Mouse (Mus musculus) MEL (cell line): ENCODE results near the gene Snapc2. TPM values are rescaled to one million over a fixed set of nuclear protein-coding genes. Genes with fewer than 3 reads are reported as not detected.

ENCODE experiments used
- DNase-seq: peaks from one replicate; pipeline ENCODE4 v3.0.0; 2011; ENCODE audit warnings: low read depth, low spot score
- H3K27ac ChIP-seq: 2 replicates; pipeline ENCODE4 v1.5.1; 2012; ENCODE audit warnings: low read depth, mild to moderate bottlenecking, control low read depth, low read length, moderate library complexity; ENCODE audit not compliant: control insufficient read depth
- H3K27me3 ChIP-seq, 2 experiments: fragments of 150-350 bp in 1 of 2; sonication (generic) in 1 of 2; 2 replicates each; pipeline ENCODE4 v1.6.1; 2012; ENCODE audit warnings: low read length in 2 of 2, mild to moderate bottlenecking in 2 of 2, improper control_type of control experiment in 1 of 2, moderate library complexity in 1 of 2; ENCODE audit not compliant: insufficient read depth in 2 of 2, control insufficient read depth in 1 of 2
- H3K36me3 ChIP-seq, 2 experiments: 2 replicates each; pipeline ENCODE4 v1.6.1; 2012 to 2014; ENCODE audit warnings: low read length in 2 of 2, improper control_type of control experiment in 1 of 2, inconsistent platforms in 1 of 2, mild to moderate bottlenecking in 1 of 2; ENCODE audit not compliant: insufficient read depth in 2 of 2, control insufficient read depth in 1 of 2
- H3K4me1 ChIP-seq, 2 experiments: fragments of 150-350 bp in 1 of 2; sonication (generic) in 1 of 2; 2 replicates each; pipeline ENCODE4 v1.6.1; 2012; ENCODE audit warnings: low read length in 2 of 2, improper control_type of control experiment in 1 of 2, mild to moderate bottlenecking in 1 of 2; ENCODE audit not compliant: insufficient read depth in 2 of 2, control insufficient read depth in 1 of 2
- H3K4me3 ChIP-seq, 2 experiments: fragments of 150-350 bp in 1 of 2; sonication (generic) in 1 of 2; 2 replicates each; pipeline ENCODE4 v1.5.1; 2012; ENCODE audit warnings: low read depth in 2 of 2, low read length in 2 of 2, mild to moderate bottlenecking in 2 of 2, moderate library complexity in 2 of 2, control low read depth in 1 of 2, improper control_type of control experiment in 1 of 2; ENCODE audit not compliant: control insufficient read depth in 1 of 2, insufficient read depth in 1 of 2
- H3K79me2 ChIP-seq: 2 replicates; pipeline ENCODE4 v1.6.1; 2012; ENCODE audit warnings: mild to moderate bottlenecking, low read length, moderate library complexity; ENCODE audit not compliant: control insufficient read depth, poor library complexity, insufficient read depth
- H3K9ac ChIP-seq: 2 replicates; pipeline ENCODE4 v1.6.1; 2012; ENCODE audit warnings: low read depth, mild to moderate bottlenecking, control low read depth, low read length, moderate library complexity; ENCODE audit not compliant: control insufficient read depth, poor library complexity, severe bottlenecking
- H3K9me3 ChIP-seq: fragments of 150-350 bp; sonication (generic); replicated peaks from 2 replicates; pipeline ENCODE4 v1.6.1; 2012; ENCODE audit warnings: mild to moderate bottlenecking, low read length, improper control_type of control experiment, moderate library complexity; ENCODE audit not compliant: insufficient read depth
- BHLHE40 ChIP-seq: IDR thresholded peaks from 2 replicates; pipeline ENCODE4 v1.6.1; 2012; ENCODE audit warnings: low read depth, mild to moderate bottlenecking, inconsistent platforms, low read length, improper control_type of control experiment, borderline replicate concordance
- CHD1 ChIP-seq: IDR thresholded peaks from 2 replicates; pipeline ENCODE4 v1.6.1; 2012; ENCODE audit warnings: low read depth, mild to moderate bottlenecking, inconsistent platforms, low read length, improper control_type of control experiment
- CTCF ChIP-seq, 3 experiments: IDR thresholded peaks in 2 of 3; conservative IDR thresholded peaks in 1 of 3; 2 replicates each; pipeline ENCODE4 v1.5.1; 2011 to 2012; ENCODE audit warnings: low read length in 3 of 3, low read depth in 2 of 3, mild to moderate bottlenecking in 2 of 3, improper control_type of control experiment in 1 of 3, inconsistent platforms in 1 of 3, mixed read lengths in 1 of 3, moderate library complexity in 1 of 3; ENCODE audit not compliant: control insufficient read depth in 1 of 3, insufficient read depth in 1 of 3, poor library complexity in 1 of 3, severe bottlenecking in 1 of 3
- E2F4 ChIP-seq: IDR thresholded peaks from 2 replicates; pipeline ENCODE4 v1.6.1; 2011; ENCODE audit warnings: low read depth, low read length, improper control_type of control experiment, borderline replicate concordance
- EP300 ChIP-seq, 2 experiments: IDR thresholded peaks; 2 replicates each; pipeline ENCODE4 v1.6.1; 2011; ENCODE audit warnings: improper control_type of control experiment in 2 of 2, low read length in 2 of 2, low read depth in 1 of 2, mild to moderate bottlenecking in 1 of 2
- GATA1 ChIP-seq: IDR thresholded peaks from 2 replicates; pipeline ENCODE4 v1.6.1; 2011; ENCODE audit warnings: low read depth, low read length, improper control_type of control experiment
- HCFC1 ChIP-seq: IDR thresholded peaks from 2 replicates; pipeline ENCODE4 v1.6.1; 2012; ENCODE audit warnings: low read depth, mild to moderate bottlenecking, inconsistent platforms, low read length, improper control_type of control experiment, moderate library complexity
- JUND ChIP-seq: IDR thresholded peaks from 2 replicates; pipeline ENCODE4 v1.6.1; 2011; ENCODE audit warnings: low read depth, mild to moderate bottlenecking, improper control_type of control experiment, low read length
- KAT2A ChIP-seq: conservative IDR thresholded peaks from 2 replicates; pipeline ENCODE4 v1.6.1; 2012; ENCODE audit warnings: low read depth, low read length, improper control_type of control experiment, inconsistent platforms
- MAX ChIP-seq: IDR thresholded peaks from 2 replicates; pipeline ENCODE4 v1.6.1; 2011; ENCODE audit warnings: low read length, improper control_type of control experiment
- MAZ ChIP-seq: IDR thresholded peaks from 2 replicates; pipeline ENCODE4 v1.6.1; 2012; ENCODE audit warnings: low read depth, mild to moderate bottlenecking, inconsistent platforms, low read length, improper control_type of control experiment
- MEF2A ChIP-seq: IDR thresholded peaks from 2 replicates; pipeline ENCODE4 v1.6.1; 2014; ENCODE audit warnings: low read depth, mild to moderate bottlenecking, inconsistent platforms, low read length, improper control_type of control experiment; ENCODE audit not compliant: poor library complexity, insufficient replicate concordance, severe bottlenecking; ENCODE audit errors: extremely low read depth
- MXI1 ChIP-seq: IDR thresholded peaks from 2 replicates; pipeline ENCODE4 v1.6.1; 2011; ENCODE audit warnings: mild to moderate bottlenecking, low read depth, low read length, improper control_type of control experiment
- MYB ChIP-seq: IDR thresholded peaks from 2 replicates; pipeline ENCODE4 v1.6.1; 2011; ENCODE audit warnings: mild to moderate bottlenecking, low read depth, low read length, improper control_type of control experiment
- NELFE ChIP-seq: IDR thresholded peaks from 2 replicates; pipeline ENCODE4 v1.6.1; 2011; ENCODE audit warnings: low read depth, low read length, improper control_type of control experiment
- NRF1 ChIP-seq: IDR thresholded peaks from 2 replicates; pipeline ENCODE4 v1.6.1; 2014; ENCODE audit warnings: low read depth, mild to moderate bottlenecking, inconsistent platforms, low read length, improper control_type of control experiment, moderate library complexity; ENCODE audit not compliant: poor library complexity, insufficient read depth, severe bottlenecking
- POLR2AphosphoS2 ChIP-seq: IDR thresholded peaks from 2 replicates; pipeline ENCODE4 v1.6.1; 2011; ENCODE audit warnings: low read length, improper control_type of control experiment
- POLR2AphosphoS5 ChIP-seq: IDR thresholded peaks from 2 replicates; pipeline ENCODE4 v1.6.1; 2012; ENCODE audit warnings: low read depth, borderline replicate concordance, mild to moderate bottlenecking, inconsistent platforms, low read length, moderate library complexity, mixed read lengths
- RCOR1 ChIP-seq: IDR thresholded peaks from 2 replicates; pipeline ENCODE4 v1.6.1; 2012; ENCODE audit warnings: low read depth, mild to moderate bottlenecking, inconsistent platforms, low read length, improper control_type of control experiment
- TAL1 ChIP-seq: IDR thresholded peaks from 2 replicates; pipeline ENCODE4 v1.6.1; 2012; ENCODE audit warnings: mild to moderate bottlenecking, inconsistent platforms, low read length, moderate library complexity, mixed read lengths
- TCF12 ChIP-seq: IDR thresholded peaks from 2 replicates; pipeline ENCODE4 v1.6.1; 2014; ENCODE audit warnings: low read depth, mild to moderate bottlenecking, inconsistent platforms, low read length, improper control_type of control experiment, moderate library complexity
- USF1 ChIP-seq: IDR thresholded peaks from 2 replicates; pipeline ENCODE4 v1.6.1; 2014; ENCODE audit warnings: low read depth, mild to moderate bottlenecking, inconsistent platforms, low read length, improper control_type of control experiment, moderate library complexity
- USF2 ChIP-seq, 2 experiments: IDR thresholded peaks; 2 replicates each; pipeline ENCODE4 v1.6.1; 2011 to 2012; ENCODE audit warnings: improper control_type of control experiment in 2 of 2, low read length in 2 of 2, borderline replicate concordance in 1 of 2, inconsistent platforms in 1 of 2, low read depth in 1 of 2, mild to moderate bottlenecking in 1 of 2; ENCODE audit not compliant: insufficient read depth in 1 of 2
- ZC3H11A ChIP-seq: IDR thresholded peaks from 2 replicates; pipeline ENCODE4 v1.6.1; 2012; ENCODE audit warnings: low read depth, mild to moderate bottlenecking, inconsistent platforms, low read length, improper control_type of control experiment
- ZKSCAN1 ChIP-seq: IDR thresholded peaks from 2 replicates; pipeline ENCODE4 v1.6.1; 2012; ENCODE audit warnings: low read depth, mild to moderate bottlenecking, inconsistent platforms, low read length, improper control_type of control experiment, moderate library complexity
- ZMIZ1 ChIP-seq: IDR thresholded peaks from 2 replicates; pipeline ENCODE4 v1.6.1; 2012; ENCODE audit warnings: low read depth, mild to moderate bottlenecking, inconsistent platforms, low read length, improper control_type of control experiment, moderate library complexity
- polyA plus RNA-seq, 2 experiments: library from polyadenylated mRNA; stranded (reverse) in 1 of 2; unstranded in 1 of 2; fragments of >175 nt in 1 of 2; fragments of >200 nt in 1 of 2; gene quantifications; 2 replicates each; pipeline versions ENCODE4 v1.2.1 to v1.2.4; 2012; ENCODE audit warnings: low replicate concordance in 2 of 2, low read depth in 1 of 2; ENCODE audit not compliant: insufficient read length in 2 of 2, insufficient read depth in 1 of 2, missing spikeins in 1 of 2
- total RNA-seq: library from RNA; depleted of rRNA; stranded (reverse); fragments of 300-350 nt; gene quantifications from 2 replicates; pipeline ENCODE4 v1.2.3, GENCODE M21; 2012

Gene Snapc2
- total and polyA plus RNA-seq, 3 experiments, result 24.2 to 46.2 TPM; not detected in 1

GRCm38 (mm10) chr8:4267627-4268026 is 14.7 kb downstream of the Snapc2 start (continued):
- TF ChIP-seq ZC3H11A, result peak; percentile 50; the same call in 1 of the 2 replicates
- TF ChIP-seq, all 39 proteins: peak for 4

DNA sequence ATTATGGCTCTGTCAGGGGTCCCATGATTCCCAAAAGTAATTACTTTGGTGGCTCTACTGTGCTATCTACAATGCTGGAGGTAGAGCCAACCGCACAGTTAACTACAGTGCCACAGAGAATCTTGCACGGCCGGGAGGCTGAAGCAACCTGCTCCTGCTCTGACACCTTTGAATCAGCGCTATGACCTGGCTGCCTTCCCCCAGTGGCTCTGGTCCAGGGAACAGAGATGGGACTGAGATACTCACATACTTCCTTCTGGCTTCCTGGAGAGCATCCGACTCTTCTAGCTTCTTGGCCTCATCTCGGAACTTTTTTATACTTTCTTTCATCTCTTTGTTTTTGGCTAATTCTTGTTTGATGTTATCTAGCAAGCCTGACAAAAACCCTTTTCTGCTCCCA is 16.7 kb downstream of the Snapc2 start:
- Histone ChIP-seq H3K4me3 (no peak overlapping the region), H3K36me3 (peaks cover 6 to 24% of the 10 kb centered on the region in 2 experiments), H3K4me1 (peaks cover 0 to 4% of the 10 kb centered on the region in 2 experiments; a peak in 1 of 4 replicates), H3K27me3 (no peaks in the 10 kb centered on the region), H3K9ac (no peak overlapping the region), H3K9me3 (no peaks in the 10 kb centered on the region), H3K79me2 (peaks cover 3% of the 10 kb centered on the region), H3K27ac (no peak overlapping the region)
- no peak for DNase-seq
- TF ChIP-seq EP300 (IDR thresholded peaks at IDR 0.05; ENCODE audit: low read depth in 1 of 2, low read length in 2 of 2) (no peak), NELFE (no peak), ZMIZ1 (no peak), KAT2A (no peak), ZKSCAN1 (no peak), E2F4 (no peak)

- peak within 1 kb of the TSS; percentile 92 for H3K9ac ChIP-seq
- H3K4me1 ChIP-seq, result peaks cover 2 to 10% of the 10 kb centered on the region in 2 experiments; a peak in 3 of 4 replicates
- peak within 1 kb of the TSS; percentile 69 for H3K27ac ChIP-seq
- H3K27me3 ChIP-seq, result no peaks in the 10 kb centered on the region
- no peaks in the 10 kb centered on the region for H3K9me3 ChIP-seq
- peaks cover 8 to 9% of the 10 kb centered on the region in 2 experiments for H3K36me3 ChIP-seq
- peaks cover 15% of the 10 kb centered on the region for H3K79me2 ChIP-seq
- H3K4me3 ChIP-seq, result peak within 1 kb of the TSS; percentile 53 to 91
- DNase-seq, result peak; percentile 97
- TF ChIP-seq BHLHE40 (no peak), MYB (no peak), USF2 (IDR thresholded peaks at IDR 0.05; ENCODE audit: borderline replicate concordance in 1 of 2, insufficient read depth in 1 of 2, low read depth in 1 of 2, low read length in 2 of 2) (0 out of 4 replicates have a peak, but pooled peaks of 1 of the 2 experiments have one; percentile 9), ZMIZ1 (peak; percentile 62; the same call in 1 of the 2 replicates), GATA1 (no peak), ZC3H11A (no peak), NRF1 (peak; percentile 53; the same call in 1 of the 2 replicates), EP300 (IDR thresholded peaks at IDR 0.05; ENCODE audit: low read depth in 1 of 2, low read length in 2 of 2) (no peak), RCOR1 (no peak), JUND (no peak), POLR2AphosphoS2 (peak; percentile 72; the same call in 1 of the 2 replicates), POLR2AphosphoS5 (no peak), CTCF (IDR thresholded peaks at IDR 0.05 in 2 of 3, conservative IDR thresholded peaks at IDR 0.05 in 1 of 3; ENCODE audit: control insufficient read depth in 1 of 3, insufficient read depth in 1 of 3, low read depth in 2 of 3, low read length in 3 of 3, poor library complexity in 1 of 3, severe bottlenecking in 1 of 3) (no peak), HCFC1 (peak; percentile 96), USF1 (peak; percentile 90), TCF12 (peak; percentile 68), TAL1 (no peak), MAZ (peak; percentile 97), MEF2A (no peak), CHD1 (peak; percentile 86; the same call in 1 of the 2 replicates), MAX (peak; percentile 28), NELFE (peak; percentile 90), MXI1 (peak; percentile 90)
Measured at GRCm38 (mm10) chr8:4275275-4276110, 22.6 kb downstream of the Snapc2 start, which contains the start of gene Timm44. TSS of gene Timm44 (minus strand) at chr8:4275913.
